11 mouse cellular contexts compared by ENCODE assay signal in the genomic region with DNA sequence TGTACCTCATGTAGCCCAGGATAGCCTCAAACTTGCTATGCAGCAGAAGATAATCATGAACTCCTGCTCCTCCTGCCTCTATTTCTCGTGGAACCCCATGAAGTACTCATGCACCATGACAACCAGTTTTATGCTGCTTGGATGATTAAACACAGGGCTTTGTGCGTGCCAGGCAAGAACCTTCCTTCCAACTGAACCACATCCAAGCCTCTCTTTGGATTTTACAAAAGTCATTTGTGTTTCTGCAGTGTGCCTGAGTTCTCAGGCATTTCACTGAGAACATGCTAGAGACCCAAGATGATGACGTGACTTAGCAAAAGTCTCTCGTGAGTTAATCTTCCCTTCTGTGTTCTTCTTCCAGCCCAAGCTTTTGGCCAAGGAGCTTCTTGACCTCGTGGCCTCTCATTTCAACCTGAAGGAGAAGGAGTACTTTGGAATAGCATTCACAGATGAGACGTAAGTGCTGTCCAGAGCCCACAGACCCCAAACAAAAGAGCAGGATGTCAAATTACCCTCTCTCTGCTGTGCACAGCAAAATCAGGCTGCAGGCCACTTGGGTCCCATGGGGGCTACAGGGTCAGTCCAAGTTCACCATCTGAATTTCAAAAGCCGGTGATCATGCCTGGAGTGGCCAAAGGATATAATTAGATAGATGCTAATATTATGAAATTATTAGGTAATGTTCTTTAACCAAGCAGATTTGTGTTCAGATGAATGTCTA.
DNase-seq lines count a peak whose midpoint lies in the region; ATAC-seq and TF ChIP-seq lines count a peak whose summit lies in the region.
"Had no signal": no experiment of that assay in that cellular context is flagged by ENCODE, and none has a peak within 500 bp of the region (broad histone marks: within the 10 kb centered on the region; RNA-seq: fewer than 3 reads in every experiment).

No protein-coding gene starts in this region.

- WGBS in hindbrain, embryonic 10.5 days: 59% methylated on average over 7 of the region's 7 CpGs
- 46% methylated on average over 7 of the region's 7 CpGs for WGBS in hindbrain, embryonic 12.5 days
- WGBS in midbrain, postnatal 0 days: 55% methylated on average over 7 of the region's 7 CpGs
- 66% methylated on average over 7 of the region's 7 CpGs for WGBS in midbrain, embryonic 11.5 days

- intact Hi-C loops in gastrocnemius, postnatal 36 days (cut with DNase I): no loop called here

- H3K27me3 ChIP-seq in hindbrain, embryonic 10.5 days (ENCODE audit: insufficient read depth, poor library complexity, severe bottlenecking): no peaks in the 10 kb centered on the region
- no peaks in the 10 kb centered on the region for H3K27me3 ChIP-seq in hindbrain, embryonic 12.5 days
- H3K27me3 ChIP-seq in midbrain, postnatal 0 days (ENCODE audit: insufficient read depth, low read length): no peaks in the 10 kb centered on the region
- H3K27me3 ChIP-seq in midbrain, embryonic 11.5 days (ENCODE audit: control insufficient read depth, insufficient read depth, low read length): no peaks in the 10 kb centered on the region
- H3K27me3 ChIP-seq: midbrain, embryonic 15.5 days had no signal

- no peak overlapping the region for H3K4me2 ChIP-seq in hindbrain, embryonic 12.5 days (replicated peaks)
- no peak overlapping the region for H3K4me2 ChIP-seq in midbrain, postnatal 0 days (ENCODE audit: low read depth, low read length, poor library complexity, severe bottlenecking)
- no peak overlapping the region for H3K4me2 ChIP-seq in midbrain, embryonic 11.5 days
- H3K4me2 ChIP-seq: midbrain, embryonic 15.5 days had no signal

- peaks cover 23% of the 10 kb centered on the region for H3K4me1 ChIP-seq in hindbrain, embryonic 10.5 days (replicated peaks)
- peaks cover 10% of the 10 kb centered on the region for H3K4me1 ChIP-seq in hindbrain, embryonic 12.5 days
- H3K4me1 ChIP-seq in midbrain, postnatal 0 days (ENCODE audit: insufficient read depth, low read length): no peaks in the 10 kb centered on the region
- peaks cover 2% of the 10 kb centered on the region; the same call in 1 of the 2 replicates for H3K4me1 ChIP-seq in midbrain, embryonic 11.5 days (ENCODE audit: control insufficient read depth, insufficient read depth, low read length)

- H3K4me3 ChIP-seq in hindbrain, embryonic 10.5 days: no peak overlapping the region
- no peak overlapping the region for H3K4me3 ChIP-seq in hindbrain, embryonic 12.5 days
- H3K4me3 ChIP-seq in midbrain, postnatal 0 days (ENCODE audit: low read depth, low read length): no peak overlapping the region
- H3K4me3 ChIP-seq in midbrain, embryonic 11.5 days (ENCODE audit: low read depth, low read length): no peak overlapping the region
- H3K4me3 ChIP-seq: midbrain, embryonic 15.5 days had no signal

- TF ChIP-seq CTCF in midbrain, postnatal 0 days (IDR thresholded peaks at IDR 0.05): no peak

- peak overlapping the region; percentile 56; the same call in 1 of the 2 replicates for H3K27ac ChIP-seq in hindbrain, embryonic 10.5 days
- H3K27ac ChIP-seq in hindbrain, embryonic 12.5 days: no peak overlapping the region
- H3K27ac ChIP-seq in midbrain, postnatal 0 days (ENCODE audit: low read depth, low read length): no peak overlapping the region
- H3K27ac ChIP-seq in midbrain, embryonic 11.5 days (ENCODE audit: low read depth, low read length): no peak overlapping the region
- H3K27ac ChIP-seq: kidney, postnatal 0 days had no signal

- H3K9me3 ChIP-seq in hindbrain, embryonic 10.5 days: peaks cover 17% of the 10 kb centered on the region; the same call in 1 of the 2 replicates
- peaks cover 13% of the 10 kb centered on the region; the same call in 1 of the 2 replicates for H3K9me3 ChIP-seq in hindbrain, embryonic 12.5 days (replicated peaks)
- no peaks in the 10 kb centered on the region for H3K9me3 ChIP-seq in midbrain, postnatal 0 days (ENCODE audit: low read length)
- no peaks in the 10 kb centered on the region; the same call in 1 of the 2 replicates for H3K9me3 ChIP-seq in midbrain, embryonic 11.5 days (ENCODE audit: control insufficient read depth, low read length)
- H3K9me3 ChIP-seq: midbrain, embryonic 15.5 days had no signal

- no peak for ATAC-seq in hindbrain, embryonic 12.5 days (ENCODE audit: low FRiP score)
- no peak for ATAC-seq in midbrain, postnatal 0 days (ENCODE audit: low FRiP score)
- no peak for ATAC-seq in midbrain, embryonic 11.5 days (ENCODE audit: low FRiP score)
- ATAC-seq: midbrain, embryonic 15.5 days had no signal

- peaks cover 76% of the 10 kb centered on the region for H3K36me3 ChIP-seq in hindbrain, embryonic 10.5 days
- peaks cover 35% of the 10 kb centered on the region for H3K36me3 ChIP-seq in hindbrain, embryonic 12.5 days
- peaks cover 8% of the 10 kb centered on the region; the same call in 1 of the 2 replicates for H3K36me3 ChIP-seq in midbrain, postnatal 0 days (ENCODE audit: insufficient read depth, low read length)
- H3K36me3 ChIP-seq in midbrain, embryonic 11.5 days (ENCODE audit: control insufficient read depth, insufficient read depth, low read length): 0 out of 2 replicates have a peak, but pooled peaks cover 2% of the 10 kb centered on the region
- H3K36me3 ChIP-seq: midbrain, embryonic 15.5 days had no signal

- H3K9ac ChIP-seq in hindbrain, embryonic 12.5 days: no peak overlapping the region
- no peak overlapping the region for H3K9ac ChIP-seq in midbrain, postnatal 0 days (replicated peaks; ENCODE audit: low read length, poor library complexity, severe bottlenecking)
- no peak overlapping the region for H3K9ac ChIP-seq in midbrain, embryonic 11.5 days (ENCODE audit: low read length)
- H3K9ac ChIP-seq: midbrain, embryonic 15.5 days had no signal

- no peak for DNase-seq in hindbrain, embryonic 10.5 days (ENCODE audit: low spot score)
- DNase-seq in midbrain, postnatal 0 days (ENCODE audit: low spot score): peak; percentile 49
- no peak for DNase-seq in midbrain, embryonic 11.5 days (ENCODE audit: low spot score, missing footprints)
- DNase-seq in gastrocnemius, postnatal 36 days: peak; percentile 40 to 53
- DNase-seq in skeletal muscle tissue, adult 2 months (ENCODE audit: low read depth, low spot score): peak; percentile 60
- no peak for DNase-seq in urinary bladder, postnatal 14 days (ENCODE audit: low spot score)
- no peak for DNase-seq in testis, postnatal 10 days (ENCODE audit: low spot score)
- DNase-seq: thymus, adult 2 months had no signal

Comparison
In these comparisons a context has a peak if more than half of its experiments do, and no peak if none do; other contexts are left out.
1. DNase-seq: peak in midbrain, postnatal 0 days (single experiment), gastrocnemius, postnatal 36 days (2 of 2) and skeletal muscle tissue, adult 2 months (single experiment); none in hindbrain, embryonic 10.5 days (single experiment), midbrain, embryonic 11.5 days (single experiment), urinary bladder, postnatal 14 days (single experiment) and testis, postnatal 10 days (single experiment).